Mouse (Mus musculus) CH12.LX (cell line): ENCODE results near the gene Ascc1. TPM values are rescaled to one million over a fixed set of nuclear protein-coding genes. Genes with fewer than 3 reads are reported as not detected.

Experiments
- DNase-seq: peaks from one replicate; pipeline ENCODE4 v3.0.0-alpha.2; 2013; ENCODE audit errors: extremely low read depth
- H3K27ac ChIP-seq: 2 replicates; pipeline ENCODE4 v1.5.1; 2012; ENCODE audit warnings: low read depth, mild to moderate bottlenecking, control low read depth, moderate library complexity; ENCODE audit not compliant: insufficient read depth
- H3K27me3 ChIP-seq: replicated peaks from 2 replicates; pipeline ENCODE3; 2012; ENCODE audit warnings: inconsistent platforms
- H3K36me3 ChIP-seq, 2 experiments: replicated peaks in 1 of 2; 2 replicates each; pipeline versions ENCODE3 to v1.6.1; 2012; ENCODE audit warnings: inconsistent platforms in 1 of 2, low read length in 1 of 2, mild to moderate bottlenecking in 1 of 2, mixed read lengths in 1 of 2, moderate library complexity in 1 of 2; ENCODE audit not compliant: control insufficient read depth in 1 of 2, insufficient read depth in 1 of 2
- H3K4me1 ChIP-seq, 2 experiments: 2 replicates each; pipeline ENCODE4 v1.6.1; 2012; ENCODE audit warnings: inconsistent platforms in 1 of 2, moderate library complexity in 1 of 2; ENCODE audit not compliant: insufficient read depth in 2 of 2, control insufficient read depth in 1 of 2
- H3K4me2 ChIP-seq: 2 replicates; pipeline ENCODE4 v1.6.1; 2012; ENCODE audit warnings: low read depth, mild to moderate bottlenecking, control low read depth; ENCODE audit not compliant: poor library complexity, insufficient read depth, severe bottlenecking
- H3K4me3 ChIP-seq, 3 experiments: fragments of 150-350 bp in 1 of 3; sonication (generic) in 1 of 3; replicated peaks in 1 of 3; 2 replicates each; pipeline versions ENCODE3 to v1.5.1; 2011 to 2012; ENCODE audit warnings: low read depth in 2 of 3, low read length in 2 of 3, mild to moderate bottlenecking in 2 of 3, moderate library complexity in 2 of 3, control low read depth in 1 of 3, improper control_type of control experiment in 1 of 3, inconsistent platforms in 1 of 3, mixed read lengths in 1 of 3; ENCODE audit not compliant: poor library complexity in 1 of 3
- H3K79me2 ChIP-seq: replicated peaks from 2 replicates; pipeline ENCODE4 v1.6.1; 2012; ENCODE audit warnings: mild to moderate bottlenecking, moderate library complexity; ENCODE audit not compliant: control insufficient read depth, poor library complexity, insufficient read depth, severe bottlenecking; ENCODE audit errors: extremely low read depth
- H3K9ac ChIP-seq: 2 replicates; pipeline ENCODE4 v1.6.1; 2012; ENCODE audit warnings: low read depth, mild to moderate bottlenecking, control low read depth, moderate library complexity; ENCODE audit not compliant: insufficient read depth
- H3K9me3 ChIP-seq: replicated peaks from 2 replicates; pipeline ENCODE3; 2012; ENCODE audit warnings: low read length, inconsistent platforms, mixed read lengths
- CTCF ChIP-seq, 2 experiments: IDR thresholded peaks in 1 of 2; conservative IDR thresholded peaks in 1 of 2; 2 replicates each; pipeline ENCODE4 v1.5.1; 2011 to 2012; ENCODE audit warnings: low read depth in 2 of 2, low read length in 2 of 2, improper control_type of control experiment in 1 of 2, inconsistent platforms in 1 of 2, mild to moderate bottlenecking in 1 of 2, moderate library complexity in 1 of 2
- ELF1 ChIP-seq: IDR thresholded peaks from 2 replicates; pipeline ENCODE4 v1.6.1; 2014; ENCODE audit warnings: low read depth, mild to moderate bottlenecking, inconsistent platforms, low read length, improper control_type of control experiment
- GABPA ChIP-seq: IDR thresholded peaks from 2 replicates; pipeline ENCODE4 v1.6.1; 2012; ENCODE audit warnings: low read depth, low read length, improper control_type of control experiment, inconsistent platforms; ENCODE audit not compliant: insufficient replicate concordance
- HCFC1 ChIP-seq: IDR thresholded peaks from 2 replicates; pipeline ENCODE4 v1.6.1; 2012; ENCODE audit warnings: low read depth, mild to moderate bottlenecking, inconsistent platforms, low read length, improper control_type of control experiment
- KAT2A ChIP-seq: IDR thresholded peaks from 2 replicates; pipeline ENCODE4 v1.6.1; 2012; ENCODE audit warnings: low read length, improper control_type of control experiment, inconsistent platforms; ENCODE audit not compliant: insufficient replicate concordance
- PAX5 ChIP-seq: IDR thresholded peaks from 2 replicates; pipeline ENCODE4 v1.6.1; 2012; ENCODE audit warnings: low read length, inconsistent platforms, mixed read lengths
- SMC3 ChIP-seq: IDR thresholded peaks from 2 replicates; pipeline ENCODE4 v1.6.1; 2011; ENCODE audit warnings: low read depth, low read length, improper control_type of control experiment
- TBP ChIP-seq: conservative IDR thresholded peaks from 2 replicates; pipeline ENCODE4 v1.6.1; 2011; ENCODE audit warnings: low read depth, low read length, improper control_type of control experiment
- USF2 ChIP-seq: conservative IDR thresholded peaks from 2 replicates; pipeline ENCODE4 v1.6.1; 2011; ENCODE audit warnings: low read depth, low read length, improper control_type of control experiment
- ZMIZ1 ChIP-seq: IDR thresholded peaks from 2 replicates; pipeline ENCODE4 v1.6.1; 2012; ENCODE audit warnings: low read depth, mild to moderate bottlenecking, inconsistent platforms, low read length, improper control_type of control experiment
- ZNF384 ChIP-seq: IDR thresholded peaks from 2 replicates; pipeline ENCODE4 v1.6.1; 2012; ENCODE audit warnings: low read depth, low read length, improper control_type of control experiment, inconsistent platforms
- dilution Hi-C: fragments of 300-500 bp; cut with MboI; formaldehyde crosslinking; loops from 2 replicates; pipeline ENCODE4 v1.14.3; 2020; ENCODE audit warnings: low sequenced_read_pairs; ENCODE audit not compliant: extremely low pct_unique_long_range_greater_than_20kb, extremely low pct_ligation_motif_present
- in situ Hi-C: fragments of 300-500 bp; cut with MboI; formaldehyde crosslinking; loops from 3 replicates; pipeline ENCODE4 v1.14.3; 2019; ENCODE audit warnings: low sequenced_read_pairs, low pct_ligation_motif_present, low pct_unique_long_range_greater_than_20kb, mixed read lengths
- polyA plus RNA-seq: library from polyadenylated mRNA; unstranded; fragments of >175 nt; gene quantifications from 2 replicates; pipeline ENCODE4 v1.2.1, GENCODE M21; 2012; ENCODE audit warnings: low read depth; ENCODE audit not compliant: insufficient read length
- total RNA-seq, 2 experiments: library from RNA; depleted of rRNA; stranded (reverse); fragments of 300-350 nt in 1 of 2; fragments of >200 nt in 1 of 2; gene quantifications; 2 replicates each; pipeline ENCODE4 v1.2.3; 2012 to 2014

The Ascc1 gene
- total and polyA plus RNA-seq, 3 experiments: 20.1 to 25.5 (median 25.4) TPM

DNA sequence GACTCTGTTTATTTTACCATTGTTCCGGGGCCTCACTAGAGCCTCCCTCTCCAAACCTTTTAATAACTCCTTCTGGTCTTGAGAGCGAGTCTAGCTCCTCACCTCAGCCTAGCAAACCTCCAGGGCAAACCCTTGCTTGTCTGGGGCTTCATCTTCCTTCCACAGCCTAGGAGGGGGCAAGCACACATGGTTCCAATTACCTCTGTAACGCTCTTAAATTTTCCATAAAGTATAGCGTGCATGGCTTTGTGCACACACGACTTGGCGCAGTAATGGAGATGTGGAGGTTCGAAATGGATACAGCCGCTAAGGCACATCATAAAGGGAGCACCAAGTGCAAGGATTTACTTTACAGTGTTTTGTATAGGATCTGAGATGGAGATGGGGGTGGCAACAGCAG is 36.8 kb upstream of the Ascc1 start:
- no peak for DNase-seq
- dilution Hi-C loops: no loop called here

DNA sequence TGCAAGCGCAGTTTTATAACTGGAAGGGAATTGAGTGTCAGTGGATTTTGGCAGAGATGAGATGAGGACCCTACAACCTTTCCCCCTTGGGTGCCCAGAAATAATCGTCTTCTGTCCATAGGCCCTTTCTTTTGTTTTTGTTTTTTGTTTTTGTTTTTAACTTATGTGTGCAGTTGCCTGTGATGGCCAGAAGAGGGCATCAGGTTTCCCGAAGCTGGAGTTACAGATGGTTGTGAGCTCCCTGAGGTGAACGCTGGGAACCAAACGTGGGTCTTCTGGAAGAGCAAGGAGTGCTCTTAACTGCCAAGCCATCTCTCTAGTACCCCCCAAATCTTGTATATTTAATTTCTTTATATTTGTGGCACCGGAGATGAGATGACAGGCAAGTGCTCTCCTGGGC is 35.9 kb upstream of the Ascc1 start:
- H3K27ac ChIP-seq: no peak overlapping the region
- no peak overlapping the region for H3K4me2 ChIP-seq
- dilution Hi-C loops: no loop called here
- no peak overlapping the region for H3K4me3 ChIP-seq
- in situ Hi-C loops: no loop called here
- DNase-seq: no peak
- H3K9me3 ChIP-seq: peaks cover 3% of the 10 kb centered on the region
- H3K9ac ChIP-seq: no peak overlapping the region
- no peaks in the 10 kb centered on the region for H3K36me3 ChIP-seq
- TF ChIP-seq ELF1: no peak
- peak; percentile 4; the same call in 1 of the 2 replicates for TF ChIP-seq SMC3
- TF ChIP-seq CTCF (conservative IDR thresholded peaks at IDR 0.05 in 1 of 2, IDR thresholded peaks at IDR 0.05 in 1 of 2; ENCODE audit: low read depth in 2 of 2, low read length in 2 of 2): peak; percentile 15 to 32; a peak in 2 of 4 replicates
- H3K79me2 ChIP-seq: no peaks in the 10 kb centered on the region
- no peaks in the 10 kb centered on the region for H3K27me3 ChIP-seq
- H3K4me1 ChIP-seq: peaks cover 4 to 21% of the 10 kb centered on the region in 2 experiments

More for the DNA sequence above, 36.8 kb upstream of the Ascc1 start:
- Histone ChIP-seq H3K9me3 (peaks cover 3% of the 10 kb centered on the region), H3K4me1 (peaks cover 4 to 21% of the 10 kb centered on the region in 2 experiments), H3K27me3 (no peaks in the 10 kb centered on the region), H3K27ac (no peak overlapping the region), H3K79me2 (no peaks in the 10 kb centered on the region), H3K36me3 (no peaks in the 10 kb centered on the region), H3K4me2 (no peak overlapping the region), H3K4me3 (no peak overlapping the region), H3K9ac (no peak overlapping the region)
- in situ Hi-C loops: no loop called here
- TF ChIP-seq USF2 (no peak), PAX5 (no peak), HCFC1 (no peak), GABPA (no peak), ZNF384 (no peak), SMC3 (no peak), TBP (no peak), ZMIZ1 (no peak), KAT2A (no peak)

DNA sequence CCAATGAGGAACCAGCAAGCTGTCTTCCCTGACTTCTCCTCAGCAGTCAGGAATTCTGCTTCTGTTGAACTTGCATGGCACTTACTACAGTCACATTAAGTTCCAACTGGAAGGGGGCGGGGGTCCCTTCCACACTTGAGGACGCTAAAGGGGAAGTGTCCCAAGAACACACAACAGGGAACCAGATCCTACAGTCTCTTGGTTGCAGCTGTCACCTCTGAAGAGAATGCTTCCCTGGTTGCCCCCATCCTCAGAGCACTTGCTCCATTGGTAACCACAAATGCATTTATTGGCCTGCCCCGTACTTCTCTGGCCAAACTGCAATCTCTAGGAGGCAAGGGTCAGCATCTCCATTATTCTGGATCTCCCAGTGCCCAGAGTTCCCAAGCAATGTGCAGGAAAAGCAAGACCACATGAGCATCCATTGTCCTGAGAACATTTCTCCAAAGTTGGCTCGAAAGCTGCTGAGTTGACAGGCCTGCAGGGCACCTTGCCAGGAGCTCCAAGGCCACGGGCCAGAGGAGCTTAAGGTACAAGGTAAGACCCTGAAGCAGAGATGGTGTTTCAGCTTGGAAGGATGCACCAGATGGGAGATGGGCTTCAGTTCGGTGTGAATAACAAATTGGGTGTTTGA is 35.2 kb upstream of the Ascc1 start:
- no peaks in the 10 kb centered on the region for H3K27me3 ChIP-seq
- H3K4me2 ChIP-seq: no peak overlapping the region
- TF ChIP-seq KAT2A: no peak
- H3K4me3 ChIP-seq: no peak overlapping the region
- dilution Hi-C loops: no loop called here
- H3K27ac ChIP-seq: no peak overlapping the region
- in situ Hi-C loops: no loop called here
- DNase-seq: no peak
- no peak overlapping the region for H3K9ac ChIP-seq
- no peaks in the 10 kb centered on the region for H3K36me3 ChIP-seq
- peaks cover 3% of the 10 kb centered on the region for H3K9me3 ChIP-seq
- H3K4me1 ChIP-seq: peaks cover 4 to 28% of the 10 kb centered on the region in 2 experiments
- no peaks in the 10 kb centered on the region for H3K79me2 ChIP-seq
